Mouse (Mus musculus): Measurements from ENCODE around the gene Otop1. TPM values are rescaled to one million over a fixed set of nuclear protein-coding genes. Genes with fewer than 3 reads are reported as not detected.

The Otop1 gene
- polyA plus RNA-seq, 1 experiment from 2014 or later, result not detected

DNA sequence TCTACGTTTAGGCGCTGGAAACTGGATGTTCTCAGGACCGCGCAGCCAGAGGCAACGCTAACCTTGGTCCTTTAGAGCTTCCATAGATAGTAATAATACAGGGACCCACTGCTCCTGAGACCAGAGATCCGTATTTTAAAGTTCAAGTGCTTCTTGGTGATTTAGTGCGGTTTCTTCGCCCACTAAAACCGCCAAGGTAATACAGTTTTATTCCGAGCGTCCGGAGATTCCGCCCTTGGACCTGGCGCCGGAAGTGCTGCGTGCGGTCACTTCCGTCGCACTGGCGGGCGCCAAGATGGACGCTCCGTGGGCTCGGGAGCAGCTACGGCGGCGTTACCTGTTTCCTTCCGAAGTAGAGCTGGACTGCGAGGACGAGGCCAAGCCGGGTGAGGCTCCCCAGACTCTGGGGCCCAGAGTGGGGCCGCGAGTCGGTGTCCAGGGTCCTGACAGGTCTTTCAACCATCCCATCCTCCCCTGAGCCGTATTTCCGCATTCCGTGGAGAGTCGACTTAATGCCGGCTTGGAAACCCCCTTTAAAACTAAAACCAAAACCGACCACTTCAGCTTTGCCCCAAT is 15.6 kb upstream of the Otop1 start, which contains the start of gene Tmem128:
Gene Tmem128, plus strand, starts transcription at position 79 of the 576 bp plus-strand sequence.
- peak within 1 kb of the TSS; percentile 65 for H3K9ac ChIP-seq (ENCODE audit: low read depth, low read length)
- H3K9me3 ChIP-seq (ENCODE audit: control insufficient read depth), result no peaks in the 10 kb centered on the region
- under 1% methylated on average over 40 of the region's 40 CpGs for WGBS
- H3K4me3 ChIP-seq (ENCODE audit: low read depth, low read length), result peak within 1 kb of the TSS; percentile 83
- ATAC-seq, result peak; percentile 71
- no peak for TF ChIP-seq CTCF (IDR thresholded peaks at IDR 0.05; ENCODE audit: low read depth)
- H3K4me1 ChIP-seq (replicated peaks; ENCODE audit: control insufficient read depth, insufficient read depth, low read length), result peaks cover 3% of the 10 kb centered on the region; the same call in 1 of the 2 replicates
- H3K36me3 ChIP-seq (ENCODE audit: control insufficient read depth, insufficient read depth), result peaks cover 30% of the 10 kb centered on the region
- H3K27me3 ChIP-seq (replicated peaks; ENCODE audit: control insufficient read depth, insufficient read depth, low read length), result no peaks in the 10 kb centered on the region
- H3K4me2 ChIP-seq (replicated peaks; ENCODE audit: low read depth), result peak within 1 kb of the TSS; percentile 70
- peak within 1 kb of the TSS; percentile 92 for H3K27ac ChIP-seq (ENCODE audit: low read depth, low read length)

- Histone ChIP-seq H3K4me3 (ENCODE audit: low read depth, low read length) (no peak overlapping the region), H3K4me1 (replicated peaks; ENCODE audit: control insufficient read depth, insufficient read depth, low read length) (no peaks in the 10 kb centered on the region), H3K27ac (ENCODE audit: low read depth, low read length) (no peak overlapping the region), H3K9me3 (ENCODE audit: control insufficient read depth) (no peaks in the 10 kb centered on the region), H3K36me3 (ENCODE audit: control insufficient read depth, insufficient read depth) (peaks cover 40% of the 10 kb centered on the region), H3K4me2 (replicated peaks; ENCODE audit: low read depth) (no peak overlapping the region), H3K9ac (ENCODE audit: low read depth, low read length) (no peak overlapping the region), H3K27me3 (replicated peaks; ENCODE audit: control insufficient read depth, insufficient read depth, low read length) (peaks cover 8% of the 10 kb centered on the region; the same call in 1 of the 2 replicates)
- ATAC-seq, result no peak
- TF ChIP-seq CTCF (IDR thresholded peaks at IDR 0.05; ENCODE audit: low read depth), result no peak
- 90% methylated on average over 3 of the region's 3 CpGs for WGBS
These were observed 4.8 kb upstream of the Otop1 start for GRCm38 (mm10) chr5:38270942-38271341.

GRCm38 (mm10) chr5:38273831-38274230 is 1.9 kb upstream of the Otop1 start:
- H3K36me3 ChIP-seq (ENCODE audit: control insufficient read depth, insufficient read depth), result peaks cover 15% of the 10 kb centered on the region; the same call in 1 of the 2 replicates
- no peaks in the 10 kb centered on the region for H3K9me3 ChIP-seq (ENCODE audit: control insufficient read depth)
- TF ChIP-seq CTCF (IDR thresholded peaks at IDR 0.05; ENCODE audit: low read depth), result no peak
- H3K4me2 ChIP-seq (replicated peaks; ENCODE audit: low read depth), result no peak overlapping the region
- ATAC-seq, result no peak
- peaks cover 32% of the 10 kb centered on the region for H3K27me3 ChIP-seq (replicated peaks; ENCODE audit: control insufficient read depth, insufficient read depth, low read length)
- 95% methylated on average over 4 of the region's 4 CpGs for WGBS
- no peak overlapping the region for H3K27ac ChIP-seq (ENCODE audit: low read depth, low read length)
- H3K4me1 ChIP-seq (replicated peaks; ENCODE audit: control insufficient read depth, insufficient read depth, low read length), result no peaks in the 10 kb centered on the region
- H3K9ac ChIP-seq (ENCODE audit: low read depth, low read length), result no peak overlapping the region
- H3K4me3 ChIP-seq (ENCODE audit: low read depth, low read length), result no peak overlapping the region

GRCm38 (mm10) chr5:38276451-38276850 is 679 bp downstream of the Otop1 start:
- WGBS, result 5% methylated on average over 19 of the region's 19 CpGs
- peaks cover 41% of the 10 kb centered on the region for H3K27me3 ChIP-seq (replicated peaks; ENCODE audit: control insufficient read depth, insufficient read depth, low read length)
- no peak overlapping the region for H3K4me3 ChIP-seq (ENCODE audit: low read depth, low read length)
- H3K27ac ChIP-seq (ENCODE audit: low read depth, low read length), result no peak overlapping the region
- H3K9me3 ChIP-seq (ENCODE audit: control insufficient read depth), result no peaks in the 10 kb centered on the region
- peaks cover 5% of the 10 kb centered on the region; the same call in 1 of the 2 replicates for H3K36me3 ChIP-seq (ENCODE audit: control insufficient read depth, insufficient read depth)
- no peak for TF ChIP-seq CTCF (IDR thresholded peaks at IDR 0.05; ENCODE audit: low read depth)
- no peaks in the 10 kb centered on the region for H3K4me1 ChIP-seq (replicated peaks; ENCODE audit: control insufficient read depth, insufficient read depth, low read length)
- no peak overlapping the region for H3K9ac ChIP-seq (ENCODE audit: low read depth, low read length)
- ATAC-seq, result no peak
- H3K4me2 ChIP-seq (replicated peaks; ENCODE audit: low read depth), result no peak overlapping the region

DNA sequence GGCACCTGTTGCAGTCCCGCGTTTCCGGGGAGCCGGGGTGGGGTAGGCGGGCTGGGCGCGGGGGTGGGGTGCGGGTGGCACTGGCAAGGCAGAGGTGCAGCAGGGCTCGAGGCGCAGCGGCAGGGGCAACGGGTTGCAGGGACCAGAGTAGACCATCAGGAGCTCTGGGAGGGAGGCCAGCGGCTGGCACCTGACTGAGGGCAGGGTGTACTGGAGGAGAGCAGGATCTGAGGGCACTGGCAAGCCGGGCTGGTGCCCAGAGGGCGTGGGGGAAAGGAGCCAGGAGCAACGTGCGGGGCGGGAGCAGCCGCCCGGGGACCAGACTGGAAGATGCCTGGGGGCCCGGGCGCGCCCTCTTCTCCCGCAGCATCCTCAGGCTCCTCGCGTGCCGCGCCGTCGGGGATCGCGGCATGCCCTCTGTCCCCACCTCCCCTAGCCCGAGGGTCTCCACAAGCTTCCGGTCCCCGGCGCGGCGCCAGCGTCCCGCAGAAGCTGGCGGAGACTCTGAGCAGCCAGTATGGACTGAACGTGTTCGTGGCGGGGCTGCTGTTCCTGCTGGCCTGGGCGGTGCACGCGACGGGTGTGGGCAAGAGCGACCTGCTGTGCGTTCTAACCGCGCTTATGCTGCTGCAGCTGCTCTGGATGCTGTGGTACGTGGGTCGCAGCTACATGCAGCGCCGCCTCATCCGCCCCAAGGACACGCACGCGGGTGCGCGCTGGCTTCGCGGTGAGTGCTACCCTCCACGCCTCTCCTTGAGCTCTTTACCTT is 1.5 kb downstream of the Otop1 start:
- ATAC-seq, result no peak
- peaks cover 41% of the 10 kb centered on the region for H3K27me3 ChIP-seq (replicated peaks; ENCODE audit: control insufficient read depth, insufficient read depth, low read length)

GRCm38 (mm10) chr5:38277936-38278600 is 2.3 kb downstream of the Otop1 start:
- 13% methylated on average over 12 of the region's 12 CpGs for whole genome bisulfite sequencing

More for the DNA sequence above, 1.5 kb downstream of the Otop1 start:
- Histone ChIP-seq H3K9me3 (ENCODE audit: control insufficient read depth) (no peaks in the 10 kb centered on the region), H3K27ac (ENCODE audit: low read depth, low read length) (no peak overlapping the region), H3K9ac (ENCODE audit: low read depth, low read length) (no peak overlapping the region), H3K4me3 (ENCODE audit: low read depth, low read length) (peak overlapping the region; percentile 23), H3K4me2 (replicated peaks; ENCODE audit: low read depth) (peak overlapping the region; percentile 47), H3K4me1 (replicated peaks; ENCODE audit: control insufficient read depth, insufficient read depth, low read length) (no peaks in the 10 kb centered on the region), H3K36me3 (ENCODE audit: control insufficient read depth, insufficient read depth) (no peaks in the 10 kb centered on the region)
- 3% methylated on average over 54 of the region's 65 CpGs for WGBS
- no peak for TF ChIP-seq CTCF (IDR thresholded peaks at IDR 0.05; ENCODE audit: low read depth)

More at GRCm38 (mm10) chr5:38277936-38278600, 2.3 kb downstream of the Otop1 start:
- Histone ChIP-seq H3K27ac (ENCODE audit: low read depth, low read length) (no peak overlapping the region), H3K9ac (ENCODE audit: low read depth, low read length) (no peak overlapping the region), H3K36me3 (ENCODE audit: control insufficient read depth, insufficient read depth) (no peaks in the 10 kb centered on the region), H3K4me2 (replicated peaks; ENCODE audit: low read depth) (no peak overlapping the region), H3K4me3 (ENCODE audit: low read depth, low read length) (no peak overlapping the region), H3K27me3 (replicated peaks; ENCODE audit: control insufficient read depth, insufficient read depth, low read length) (peaks cover 41% of the 10 kb centered on the region), H3K4me1 (replicated peaks; ENCODE audit: control insufficient read depth, insufficient read depth, low read length) (no peaks in the 10 kb centered on the region), H3K9me3 (ENCODE audit: control insufficient read depth) (no peaks in the 10 kb centered on the region)
- TF ChIP-seq CTCF (IDR thresholded peaks at IDR 0.05; ENCODE audit: low read depth), result no peak
- ATAC-seq, result no peak

All from intestine, postnatal 0 days (tissue).